Mouse (Mus musculus): ENCODE measurements around the gene Gm9268. TPM values are rescaled to one million over a fixed set of nuclear protein-coding genes. Genes with fewer than 3 reads are reported as not detected.
"Not testable (repeated sequence)": the region's sequence is repeated elsewhere in the genome, so short reads cannot be mapped to it uniquely, and the experiment has no call there.

Gm9268 gene
- not detected in 2 replicates for polyA plus RNA-seq (2014; fragmentation: Nextera tagmentation; extraction: Ambion mirVana)

GRCm38 (mm10) chr7:43018465-43018864, at the start of gene Gm9268:
Gm9268 (plus strand) TSS chr7:43018765.
- H3K27me3 ChIP-seq (ENCODE audit: control insufficient read depth, insufficient read depth, low read length); H3K36me3 ChIP-seq (ENCODE audit: control insufficient read depth, insufficient read depth, low read length); H3K27ac ChIP-seq (ENCODE audit: low read depth, low read length); H3K4me1 ChIP-seq (ENCODE audit: control insufficient read depth, insufficient read depth, low read length); ATAC-seq (ENCODE audit: low FRiP score); H3K4me3 ChIP-seq (ENCODE audit: low read depth, low read length); DNase-seq (ENCODE audit: low spot score, missing footprints); H3K9ac ChIP-seq (ENCODE audit: low read length); H3K9me3 ChIP-seq (ENCODE audit: control insufficient read depth, low read length); H3K4me2 ChIP-seq: not testable (repeated sequence)
- WGBS = no CpG with 5 or more reads among the region's 1 CpGs

- H3K9ac ChIP-seq (ENCODE audit: low read length) = no peak overlapping the region
- H3K4me1 ChIP-seq (ENCODE audit: control insufficient read depth, insufficient read depth, low read length) = no peaks in the 10 kb centered on the region
- DNase-seq (ENCODE audit: low spot score, missing footprints) = no peak
- no peak for ATAC-seq (ENCODE audit: low FRiP score)
- no peaks in the 10 kb centered on the region for H3K27me3 ChIP-seq (ENCODE audit: control insufficient read depth, insufficient read depth, low read length)
- WGBS = 85% methylated on average over 11 of the region's 11 CpGs
- H3K27ac ChIP-seq (ENCODE audit: low read depth, low read length) = no peak overlapping the region
- peaks cover 26% of the 10 kb centered on the region for H3K9me3 ChIP-seq (ENCODE audit: control insufficient read depth, low read length)
- H3K36me3 ChIP-seq (ENCODE audit: control insufficient read depth, insufficient read depth, low read length) = no peaks in the 10 kb centered on the region
- H3K4me2 ChIP-seq = no peak overlapping the region
- H3K4me3 ChIP-seq (ENCODE audit: low read depth, low read length) = no peak overlapping the region
These were observed 38.5 kb upstream of the Gm9268 start for GRCm38 (mm10) chr7:42980098-42980497.

- no peaks in the 10 kb centered on the region for H3K36me3 ChIP-seq (ENCODE audit: control insufficient read depth, insufficient read depth, low read length)
- H3K4me2 ChIP-seq = no peak overlapping the region
- H3K9me3 ChIP-seq (ENCODE audit: control insufficient read depth, low read length) = peaks cover 26% of the 10 kb centered on the region
- no peak for DNase-seq (ENCODE audit: low spot score, missing footprints)
- WGBS = 91% methylated on average over 10 of the region's 10 CpGs
- no peak overlapping the region for H3K4me3 ChIP-seq (ENCODE audit: low read depth, low read length)
- H3K27ac ChIP-seq (ENCODE audit: low read depth, low read length) = no peak overlapping the region
- no peaks in the 10 kb centered on the region for H3K4me1 ChIP-seq (ENCODE audit: control insufficient read depth, insufficient read depth, low read length)
- H3K9ac ChIP-seq (ENCODE audit: low read length) = no peak overlapping the region
- no peaks in the 10 kb centered on the region for H3K27me3 ChIP-seq (ENCODE audit: control insufficient read depth, insufficient read depth, low read length)
- ATAC-seq (ENCODE audit: low FRiP score) = no peak
These were observed 37.8 kb upstream of the Gm9268 start for GRCm38 (mm10) chr7:42980739-42981138.

GRCm38 (mm10) chr7:43077831-43078230, 59.3 kb downstream of the Gm9268 start:
- Histone ChIP-seq H3K27ac (ENCODE audit: low read depth, low read length) (no peak overlapping the region), H3K27me3 (ENCODE audit: control insufficient read depth, insufficient read depth, low read length) (no peaks in the 10 kb centered on the region), H3K4me1 (ENCODE audit: control insufficient read depth, insufficient read depth, low read length) (no peaks in the 10 kb centered on the region), H3K4me2 (no peak overlapping the region), H3K36me3 (ENCODE audit: control insufficient read depth, insufficient read depth, low read length) (no peaks in the 10 kb centered on the region), H3K9ac (ENCODE audit: low read length) (no peak overlapping the region), H3K4me3 (ENCODE audit: low read depth, low read length) (no peak overlapping the region), H3K9me3 (ENCODE audit: control insufficient read depth, low read length) (peaks cover 8% of the 10 kb centered on the region; the same call in 1 of the 2 replicates)
- 91% methylated on average over 8 of the region's 8 CpGs for WGBS
- ATAC-seq (ENCODE audit: low FRiP score) = no peak
- DNase-seq (ENCODE audit: low spot score, missing footprints) = no peak

Other genes with a start within 250 kb of the Gm9268 start
- not detected in 2 replicates for gene Vmn2r62, start 225.2 kb upstream of the Gm9268 start, polyA plus RNA-seq (2014; fragmentation: Nextera tagmentation; extraction: Ambion mirVana)
- gene Gm2381, start 151.5 kb upstream of the Gm9268 start, polyA plus RNA-seq (2014; fragmentation: Nextera tagmentation; extraction: Ambion mirVana) = not detected in 2 replicates
- not detected in 2 replicates for gene Vmn2r63, start 84.9 kb upstream of the Gm9268 start, polyA plus RNA-seq (2014; fragmentation: Nextera tagmentation; extraction: Ambion mirVana)
- not detected in 2 replicates for gene Zfp936, start 95.5 kb downstream of the Gm9268 start, polyA plus RNA-seq (2014; fragmentation: Nextera tagmentation; extraction: Ambion mirVana)

All from midbrain, embryonic 11.5 days (tissue).